Mouse (Mus musculus): ENCODE results near the gene Drg1. TPM values are rescaled to one million over a fixed set of nuclear protein-coding genes. Genes with fewer than 3 reads are reported as not detected.

The Drg1 gene
- polyA plus RNA-seq, 1 experiment from 2014 or later, result 249 TPM

DNA sequence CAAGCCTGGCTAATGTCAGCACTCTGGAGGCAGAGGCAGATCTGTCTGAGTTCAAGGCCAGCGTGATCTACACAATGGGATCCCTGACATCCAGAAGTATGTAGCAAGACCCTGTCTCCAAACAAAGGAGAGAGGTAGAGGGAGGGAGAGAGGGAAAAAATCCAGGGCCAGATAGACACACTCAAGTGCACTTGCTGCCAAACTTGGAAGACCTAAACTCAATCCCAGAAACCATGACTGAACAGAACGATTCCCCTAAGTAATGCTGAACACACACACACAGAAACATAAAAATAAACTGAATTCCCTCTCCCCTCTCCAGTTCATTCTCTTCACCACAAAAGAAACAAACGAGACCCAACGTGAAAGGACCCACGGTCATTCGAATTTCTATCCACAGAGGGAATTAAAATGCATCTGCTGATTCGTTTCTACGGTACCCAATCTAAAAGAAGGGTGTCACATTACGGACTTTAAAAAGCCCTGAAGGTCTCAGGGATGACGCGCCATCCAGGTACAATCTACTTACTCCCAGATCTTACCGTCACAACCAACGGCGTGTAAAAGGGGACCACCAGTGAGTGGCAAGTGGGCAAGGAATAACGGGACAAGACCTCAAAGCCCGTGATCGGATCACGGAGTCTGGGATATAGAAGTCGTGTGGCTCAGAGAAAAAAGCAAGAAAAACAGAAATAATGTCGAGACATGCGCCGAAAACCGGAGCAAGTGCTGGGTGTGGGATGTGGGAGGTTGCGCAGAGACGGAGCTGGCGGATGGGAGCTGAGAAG lies 730 bp downstream of the Drg1 start:
- DNase-seq (ENCODE audit: low spot score), result no peak
- H3K9me3 ChIP-seq (ENCODE audit: control insufficient read depth, low read length), result no peaks in the 10 kb centered on the region
- 2% methylated on average over 26 of the region's 26 CpGs for WGBS
- ATAC-seq (replicated peaks; ENCODE audit: low FRiP score), result 0 out of 2 replicates have a peak, but pooled peaks have one; percentile 13
- peak overlapping the region; percentile 89 for H3K27ac ChIP-seq (ENCODE audit: low read depth, low read length)
- H3K36me3 ChIP-seq (ENCODE audit: control insufficient read depth, insufficient read depth, low read length), result peaks cover 25% of the 10 kb centered on the region
- H3K4me3 ChIP-seq (ENCODE audit: low read depth, low read length), result peak overlapping the region; percentile 99
- no peaks in the 10 kb centered on the region for H3K27me3 ChIP-seq (replicated peaks; ENCODE audit: control insufficient read depth, insufficient read depth, low read length)
- H3K4me1 ChIP-seq (replicated peaks; ENCODE audit: control insufficient read depth, insufficient read depth, low read length), result peaks cover 9% of the 10 kb centered on the region
- H3K9ac ChIP-seq (ENCODE audit: low read depth, low read length), result peak overlapping the region; percentile 99
- H3K4me2 ChIP-seq, result peak overlapping the region; percentile 93

DNA sequence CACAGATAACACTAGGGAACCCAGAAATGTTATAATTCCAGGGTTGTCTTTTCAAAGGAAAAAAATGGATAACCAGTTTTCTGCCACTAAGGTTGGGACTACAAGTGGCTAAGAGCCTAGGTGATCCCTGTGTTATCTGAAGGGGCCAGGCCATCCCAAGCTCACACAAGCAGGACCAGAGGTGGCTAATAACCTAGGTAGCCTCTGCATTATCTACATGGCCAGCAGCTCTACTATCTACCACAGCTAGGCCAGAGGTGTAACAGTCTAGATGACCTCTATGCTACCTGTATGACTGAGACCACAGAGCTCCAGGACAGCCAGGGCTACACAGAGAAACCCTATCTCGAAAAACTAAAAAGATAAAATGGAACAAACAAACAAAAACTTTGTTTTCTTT lies 6.7 kb downstream of the Drg1 start:
- peak; percentile 76 for ATAC-seq (replicated peaks; ENCODE audit: low FRiP score)
- H3K9me3 ChIP-seq (ENCODE audit: control insufficient read depth, low read length), result no peaks in the 10 kb centered on the region
- WGBS, result 75% methylated on average over 1 of the region's 1 CpGs

DNA sequence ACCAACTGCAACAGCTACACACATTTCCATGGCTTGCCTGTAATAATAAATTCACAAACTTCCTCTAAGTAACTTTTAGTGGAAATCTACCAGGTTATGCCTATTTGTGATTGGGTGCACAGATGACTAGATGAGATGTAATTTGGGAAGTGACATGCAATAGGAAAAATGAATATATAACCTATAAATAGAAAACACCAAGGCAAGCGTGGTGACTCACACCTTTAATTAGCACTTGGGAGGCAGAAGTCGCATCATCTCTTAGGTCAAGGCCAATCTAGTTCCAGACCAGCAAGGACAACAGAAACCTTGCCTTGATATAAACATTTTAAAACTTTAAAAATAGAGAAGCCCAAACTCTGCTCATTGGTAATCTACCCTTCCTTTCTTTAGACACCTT lies 18.8 kb downstream of the Drg1 start:
- Histone ChIP-seq H3K27ac (ENCODE audit: low read depth, low read length) (no peak overlapping the region), H3K9ac (ENCODE audit: low read depth, low read length) (no peak overlapping the region), H3K4me3 (ENCODE audit: low read depth, low read length) (no peak overlapping the region), H3K4me1 (replicated peaks; ENCODE audit: control insufficient read depth, insufficient read depth, low read length) (no peaks in the 10 kb centered on the region), H3K4me2 (no peak overlapping the region), H3K9me3 (ENCODE audit: control insufficient read depth, low read length) (no peaks in the 10 kb centered on the region; the same call in 1 of the 2 replicates), H3K36me3 (ENCODE audit: control insufficient read depth, insufficient read depth, low read length) (peaks cover 60% of the 10 kb centered on the region), H3K27me3 (replicated peaks; ENCODE audit: control insufficient read depth, insufficient read depth, low read length) (no peaks in the 10 kb centered on the region)
- DNase-seq (ENCODE audit: low spot score), result no peak
- 88% methylated on average over 2 of the region's 2 CpGs for WGBS
- no peak for ATAC-seq (replicated peaks; ENCODE audit: low FRiP score)

More for the DNA sequence above, 6.7 kb downstream of the Drg1 start:
- Histone ChIP-seq H3K9ac (ENCODE audit: low read depth, low read length) (no peak overlapping the region), H3K4me1 (replicated peaks; ENCODE audit: control insufficient read depth, insufficient read depth, low read length) (peaks cover 3% of the 10 kb centered on the region), H3K36me3 (ENCODE audit: control insufficient read depth, insufficient read depth, low read length) (peaks cover 51% of the 10 kb centered on the region), H3K27me3 (replicated peaks; ENCODE audit: control insufficient read depth, insufficient read depth, low read length) (no peaks in the 10 kb centered on the region), H3K4me3 (ENCODE audit: low read depth, low read length) (no peak overlapping the region), H3K27ac (ENCODE audit: low read depth, low read length) (no peak overlapping the region), H3K4me2 (no peak overlapping the region)
- no peak for DNase-seq (ENCODE audit: low spot score)

DNA sequence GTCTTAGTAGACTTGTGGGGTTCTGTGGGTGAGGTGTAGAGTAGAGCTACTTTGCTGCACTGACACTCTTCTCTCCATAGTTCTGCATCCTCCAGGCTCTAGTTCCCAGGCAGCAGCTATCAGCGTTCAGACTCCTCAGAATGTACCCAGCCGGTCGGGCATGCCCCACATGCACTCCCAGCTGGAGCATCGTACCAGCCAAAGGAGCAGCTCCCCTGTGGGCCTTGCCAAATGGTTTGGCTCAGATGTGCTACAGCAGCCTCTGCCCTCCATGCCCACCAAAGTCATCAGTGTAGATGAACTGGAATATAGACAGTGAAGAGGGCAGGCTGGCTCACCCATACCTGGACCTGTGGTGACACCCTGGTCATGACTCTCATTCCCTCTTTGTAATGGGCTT lies 22.4 kb downstream of the Drg1 start:
- ATAC-seq (replicated peaks; ENCODE audit: low FRiP score), result no peak
- H3K9ac ChIP-seq (ENCODE audit: low read depth, low read length), result no peak overlapping the region
- H3K4me1 ChIP-seq (replicated peaks; ENCODE audit: control insufficient read depth, insufficient read depth, low read length), result no peaks in the 10 kb centered on the region
- no peaks in the 10 kb centered on the region; the same call in 1 of the 2 replicates for H3K9me3 ChIP-seq (ENCODE audit: control insufficient read depth, low read length)
- DNase-seq (ENCODE audit: low spot score), result no peak
- 92% methylated on average over 4 of the region's 4 CpGs for WGBS
- H3K36me3 ChIP-seq (ENCODE audit: control insufficient read depth, insufficient read depth, low read length), result peaks cover 61% of the 10 kb centered on the region
- H3K4me3 ChIP-seq (ENCODE audit: low read depth, low read length), result no peak overlapping the region
- no peak overlapping the region for H3K4me2 ChIP-seq
- no peak overlapping the region for H3K27ac ChIP-seq (ENCODE audit: low read depth, low read length)
- no peaks in the 10 kb centered on the region for H3K27me3 ChIP-seq (replicated peaks; ENCODE audit: control insufficient read depth, insufficient read depth, low read length)

DNA sequence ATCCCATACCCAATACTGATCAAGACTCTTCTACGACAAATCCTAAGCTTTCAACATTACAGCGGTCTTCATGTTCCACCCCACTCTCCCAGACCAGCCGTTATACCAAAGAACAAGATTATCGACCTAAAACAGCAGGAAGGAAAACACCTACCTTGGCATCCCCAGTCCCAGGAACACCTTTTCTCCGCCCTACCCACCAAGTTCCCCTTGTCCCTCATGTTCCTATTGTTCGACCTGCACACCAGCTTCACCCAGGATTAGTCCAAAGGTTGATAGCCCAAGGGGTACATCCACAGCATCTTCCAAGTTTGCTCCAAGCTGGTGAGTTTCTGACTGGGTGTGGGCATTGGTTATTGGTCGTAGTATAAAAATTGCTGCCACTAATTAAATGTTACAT lies 23.8 kb downstream of the Drg1 start:
- H3K9ac ChIP-seq (ENCODE audit: low read depth, low read length), result no peak overlapping the region
- ATAC-seq (replicated peaks; ENCODE audit: low FRiP score) (no peak), DNase-seq (ENCODE audit: low spot score) (no peak)
- no peak overlapping the region for H3K4me3 ChIP-seq (ENCODE audit: low read depth, low read length)
- H3K27me3 ChIP-seq (replicated peaks; ENCODE audit: control insufficient read depth, insufficient read depth, low read length), result no peaks in the 10 kb centered on the region
- H3K4me1 ChIP-seq (replicated peaks; ENCODE audit: control insufficient read depth, insufficient read depth, low read length), result no peaks in the 10 kb centered on the region
- WGBS, result 89% methylated on average over 7 of the region's 7 CpGs
- H3K4me2 ChIP-seq, result no peak overlapping the region
- H3K36me3 ChIP-seq (ENCODE audit: control insufficient read depth, insufficient read depth, low read length), result peaks cover 71% of the 10 kb centered on the region
- H3K9me3 ChIP-seq (ENCODE audit: control insufficient read depth, low read length), result no peaks in the 10 kb centered on the region; the same call in 1 of the 2 replicates
- no peak overlapping the region for H3K27ac ChIP-seq (ENCODE audit: low read depth, low read length)

DNA sequence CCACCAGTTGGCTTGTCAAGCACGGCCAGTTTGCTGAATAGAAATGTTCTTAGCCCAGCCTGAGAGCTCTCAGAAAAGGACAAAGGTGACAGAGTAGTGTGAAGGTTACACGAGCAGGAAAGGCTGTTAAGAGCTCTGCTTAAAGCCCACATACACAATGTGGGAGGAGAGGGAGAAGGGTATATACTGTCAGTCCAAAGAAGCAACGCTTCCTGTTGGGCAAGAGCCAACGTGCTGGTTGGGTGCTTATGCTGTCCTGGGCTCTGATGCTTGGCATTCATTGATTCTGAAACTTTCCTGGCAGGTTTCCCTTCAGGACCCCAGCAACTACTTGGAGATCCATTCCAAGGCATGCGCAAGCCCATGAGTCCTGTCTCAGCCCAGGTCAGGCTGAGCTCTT lies 30.9 kb downstream of the Drg1 start:
- H3K36me3 ChIP-seq (ENCODE audit: control insufficient read depth, insufficient read depth, low read length), result peaks cover 67% of the 10 kb centered on the region
- DNase-seq (ENCODE audit: low spot score), result no peak
- no peak overlapping the region for H3K4me2 ChIP-seq
- 84% methylated on average over 5 of the region's 5 CpGs for WGBS
- ATAC-seq (replicated peaks; ENCODE audit: low FRiP score), result no peak
- no peak overlapping the region for H3K27ac ChIP-seq (ENCODE audit: low read depth, low read length)
- H3K4me3 ChIP-seq (ENCODE audit: low read depth, low read length), result no peak overlapping the region
- H3K4me1 ChIP-seq (replicated peaks; ENCODE audit: control insufficient read depth, insufficient read depth, low read length), result no peaks in the 10 kb centered on the region
- H3K9ac ChIP-seq (ENCODE audit: low read depth, low read length), result no peak overlapping the region
- H3K27me3 ChIP-seq (replicated peaks; ENCODE audit: control insufficient read depth, insufficient read depth, low read length), result no peaks in the 10 kb centered on the region
- H3K9me3 ChIP-seq (ENCODE audit: control insufficient read depth, low read length), result no peaks in the 10 kb centered on the region

DNA sequence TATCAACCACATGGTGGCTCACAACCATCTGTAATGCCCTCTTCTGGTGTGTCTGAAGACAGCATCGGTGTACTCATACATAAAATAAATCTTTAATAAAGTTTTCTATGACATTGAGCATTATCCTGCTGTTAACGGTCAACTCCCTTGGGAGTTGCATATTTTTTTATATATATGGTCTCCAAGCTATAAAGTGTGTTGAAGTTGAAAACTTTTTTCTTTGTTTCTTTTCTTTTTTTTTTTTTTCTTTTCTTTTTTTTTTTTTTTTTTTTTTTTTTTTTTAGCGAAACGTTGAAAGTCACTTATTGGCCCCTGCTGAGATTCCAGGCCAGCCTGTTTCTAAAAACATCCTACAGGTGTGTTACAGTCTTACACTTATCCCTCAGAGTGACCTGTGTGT lies 32.5 kb downstream of the Drg1 start:
- WGBS, result 89% methylated on average over 4 of the region's 4 CpGs
- Histone ChIP-seq H3K9me3 (ENCODE audit: control insufficient read depth, low read length) (no peaks in the 10 kb centered on the region), H3K36me3 (ENCODE audit: control insufficient read depth, insufficient read depth, low read length) (peaks cover 65% of the 10 kb centered on the region), H3K4me1 (replicated peaks; ENCODE audit: control insufficient read depth, insufficient read depth, low read length) (no peaks in the 10 kb centered on the region), H3K4me2 (no peak overlapping the region), H3K27ac (ENCODE audit: low read depth, low read length) (no peak overlapping the region), H3K9ac (ENCODE audit: low read depth, low read length) (no peak overlapping the region), H3K4me3 (ENCODE audit: low read depth, low read length) (no peak overlapping the region), H3K27me3 (replicated peaks; ENCODE audit: control insufficient read depth, insufficient read depth, low read length) (no peaks in the 10 kb centered on the region)
- no peak for ATAC-seq (replicated peaks; ENCODE audit: low FRiP score)
- DNase-seq (ENCODE audit: low spot score), result no peak

DNA sequence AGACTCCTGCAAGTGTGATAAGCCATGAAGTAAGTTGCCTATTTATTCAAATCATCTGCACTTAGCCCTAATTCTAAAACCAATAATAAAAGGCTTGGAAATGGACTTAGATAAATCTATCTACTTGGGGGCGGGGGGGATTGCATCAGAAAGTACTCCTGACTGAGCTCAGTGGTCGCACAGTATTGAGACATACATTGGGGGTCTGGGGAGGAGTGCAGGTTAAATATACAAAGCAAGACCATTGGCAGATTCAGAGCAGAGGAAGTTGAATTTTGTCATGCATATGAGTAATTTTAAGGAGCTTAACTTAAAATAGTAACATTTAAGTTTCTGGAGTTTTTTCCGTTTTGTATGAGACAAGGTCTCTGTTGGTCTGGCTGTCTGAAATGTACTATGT lies 34.0 kb downstream of the Drg1 start:
- 89% methylated on average over 3 of the region's 3 CpGs for WGBS
- H3K27me3 ChIP-seq (replicated peaks; ENCODE audit: control insufficient read depth, insufficient read depth, low read length), result no peaks in the 10 kb centered on the region
- no peak overlapping the region for H3K4me2 ChIP-seq
- no peak overlapping the region for H3K27ac ChIP-seq (ENCODE audit: low read depth, low read length)
- H3K4me1 ChIP-seq (replicated peaks; ENCODE audit: control insufficient read depth, insufficient read depth, low read length), result no peaks in the 10 kb centered on the region
- ATAC-seq (replicated peaks; ENCODE audit: low FRiP score) (no peak), DNase-seq (ENCODE audit: low spot score) (no peak)
- H3K4me3 ChIP-seq (ENCODE audit: low read depth, low read length), result no peak overlapping the region
- peaks cover 57% of the 10 kb centered on the region for H3K36me3 ChIP-seq (ENCODE audit: control insufficient read depth, insufficient read depth, low read length)
- H3K9me3 ChIP-seq (ENCODE audit: control insufficient read depth, low read length), result no peaks in the 10 kb centered on the region
- no peak overlapping the region for H3K9ac ChIP-seq (ENCODE audit: low read depth, low read length)

DNA sequence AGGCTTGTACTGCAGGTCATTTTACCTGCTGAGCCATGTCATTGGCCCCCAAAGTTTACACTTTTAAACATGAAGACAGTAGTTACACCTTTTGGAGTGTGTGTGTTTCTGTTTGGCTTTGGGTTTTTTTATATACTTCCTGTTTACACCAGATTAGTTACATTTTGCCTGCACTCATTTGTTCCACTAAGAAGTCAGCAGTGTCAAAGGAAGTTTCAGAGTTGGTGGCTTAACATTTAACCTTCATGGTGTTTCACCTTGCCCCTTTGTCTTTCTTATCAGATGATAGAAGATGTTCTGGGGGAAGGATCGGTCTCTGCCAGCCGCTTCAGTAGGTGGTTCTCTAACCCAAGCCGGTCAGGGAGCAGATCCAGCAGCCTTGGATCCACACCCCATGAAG lies 39.1 kb downstream of the Drg1 start:
- peaks cover 64% of the 10 kb centered on the region for H3K36me3 ChIP-seq (ENCODE audit: control insufficient read depth, insufficient read depth, low read length)
- H3K4me3 ChIP-seq (ENCODE audit: low read depth, low read length), result no peak overlapping the region
- ATAC-seq (replicated peaks; ENCODE audit: low FRiP score), result no peak
- no peak for DNase-seq (ENCODE audit: low spot score)
- 92% methylated on average over 3 of the region's 3 CpGs for WGBS
- no peak overlapping the region for H3K4me2 ChIP-seq
- no peaks in the 10 kb centered on the region for H3K27me3 ChIP-seq (replicated peaks; ENCODE audit: control insufficient read depth, insufficient read depth, low read length)
- no peak overlapping the region for H3K27ac ChIP-seq (ENCODE audit: low read depth, low read length)
- H3K4me1 ChIP-seq (replicated peaks; ENCODE audit: control insufficient read depth, insufficient read depth, low read length), result no peaks in the 10 kb centered on the region
- no peaks in the 10 kb centered on the region for H3K9me3 ChIP-seq (ENCODE audit: control insufficient read depth, low read length)
- no peak overlapping the region for H3K9ac ChIP-seq (ENCODE audit: low read depth, low read length)

Measured in liver, embryonic 11.5 days (tissue).